Mouse (Mus musculus): ENCODE data around the gene Duxbl1. TPM values are rescaled to one million over a fixed set of nuclear protein-coding genes. Genes with fewer than 3 reads are reported as not detected.

Duxbl1 gene
- polyA plus RNA-seq, 1 experiment: not detected

Other genes starting within 250 kb of the Duxbl1 start
- gene Zcchc24, start 209.5 kb upstream of the Duxbl1 start, polyA plus RNA-seq (2012; ENCODE audit: insufficient read depth, insufficient read length, missing spikeins): 29.0 and 42.1 TPM in 2 replicates
- gene Anxa11, start 136.4 kb upstream of the Duxbl1 start, polyA plus RNA-seq (2012; ENCODE audit: insufficient read depth, insufficient read length, missing spikeins): 33.6 and 35.3 TPM in 2 replicates
- 2.8 and 6.4 TPM in 2 replicates for gene Plac9a, start 75.5 kb upstream of the Duxbl1 start, polyA plus RNA-seq (2012; ENCODE audit: insufficient read depth, insufficient read length, missing spikeins)
- 3.9 and 4.5 TPM in 2 replicates for gene Tmem254a, start 50.9 kb upstream of the Duxbl1 start, polyA plus RNA-seq (2012; ENCODE audit: insufficient read depth, insufficient read length, missing spikeins)
- gene Cphx1, start 40.3 kb upstream of the Duxbl1 start, polyA plus RNA-seq (2012; ENCODE audit: insufficient read depth, insufficient read length, missing spikeins): not detected in 2 replicates
- 12.8 and 46.7 TPM in 2 replicates for gene Gm9780, start 64.1 kb downstream of the Duxbl1 start, polyA plus RNA-seq (2012; ENCODE audit: insufficient read depth, insufficient read length, missing spikeins)
- not detected in 2 replicates for gene Tmem254c, start 88.8 kb downstream of the Duxbl1 start, polyA plus RNA-seq (2012; ENCODE audit: insufficient read depth, insufficient read length, missing spikeins)
- not detected in 2 replicates for gene Cphx2, start 102.9 kb downstream of the Duxbl1 start, polyA plus RNA-seq (2012; ENCODE audit: insufficient read depth, insufficient read length, missing spikeins)
- gene Cphx3, start 103.7 kb downstream of the Duxbl1 start, polyA plus RNA-seq (2012; ENCODE audit: insufficient read depth, insufficient read length, missing spikeins): not detected in 2 replicates
- not detected in 2 replicates for gene Duxbl2, start 139.8 kb downstream of the Duxbl1 start, polyA plus RNA-seq (2012; ENCODE audit: insufficient read depth, insufficient read length, missing spikeins)
- 81.7 and 83.1 TPM in 2 replicates for gene Plac9b, start 203.9 kb downstream of the Duxbl1 start, polyA plus RNA-seq (2012; ENCODE audit: insufficient read depth, insufficient read length, missing spikeins)
- gene Tmem254b, start 228.5 kb downstream of the Duxbl1 start, polyA plus RNA-seq (2012; ENCODE audit: insufficient read depth, insufficient read length, missing spikeins): 42.0 and 96.9 TPM in 2 replicates